Mouse (Mus musculus) lung, embryonic 16.5 days (tissue): ENCODE data around the gene 2610002M06Rik. TPM values are rescaled to one million over a fixed set of nuclear protein-coding genes. Genes with fewer than 3 reads are reported as not detected.

Source experiments
- ATAC-seq: fragments of 200-750 bp; cut with Nextera tagmentation; 2 replicates; pipeline ENCODE4 v1.8.0; 2017; ENCODE audit warnings: low read depth, mild to moderate bottlenecking, moderate library complexity
- H3K27ac ChIP-seq: fragments of 300-500 bp; sonication (generic); 2 replicates; pipeline ENCODE4 v1.5.1; 2014; ENCODE audit warnings: mild to moderate bottlenecking, control low read depth, low read length
- H3K27me3 ChIP-seq: fragments of 300-500 bp; sonication (generic); 2 replicates; pipeline ENCODE4 v1.6.1; 2014; ENCODE audit warnings: low read depth, low read length, mixed read lengths; ENCODE audit not compliant: control insufficient read depth, insufficient read depth
- H3K36me3 ChIP-seq: fragments of 300-500 bp; sonication (generic); 2 replicates; pipeline ENCODE4 v1.6.1; 2014; ENCODE audit warnings: low read length; ENCODE audit not compliant: control insufficient read depth, insufficient read depth
- H3K4me1 ChIP-seq: fragments of 300-500 bp; sonication (generic); replicated peaks from 2 replicates; pipeline ENCODE4 v1.6.1; 2014; ENCODE audit warnings: low read length, mixed read lengths; ENCODE audit not compliant: control insufficient read depth, insufficient read depth
- H3K4me2 ChIP-seq: fragments of 300-500 bp; sonication (generic); 2 replicates; pipeline ENCODE4 v1.6.1; 2014; ENCODE audit warnings: low read depth, low read length, control low read depth
- H3K4me3 ChIP-seq: fragments of 300-500 bp; sonication (generic); 2 replicates; pipeline ENCODE4 v1.5.1; 2014; ENCODE audit warnings: mild to moderate bottlenecking, low read length, control low read depth
- H3K9ac ChIP-seq: fragments of 300-500 bp; sonication (generic); 2 replicates; pipeline ENCODE4 v1.6.1; 2014; ENCODE audit warnings: low read length, control low read depth
- H3K9me3 ChIP-seq: fragments of 300-500 bp; sonication (generic); 2 replicates; pipeline ENCODE4 v1.6.1; 2016; ENCODE audit warnings: low read length; ENCODE audit not compliant: control insufficient read depth
- WGBS: fragments of 180-500 bp; shearing (Covaris S2); extraction: QIAGEN DNeasy Blood & Tissue Kit; methylation state at CpG from one replicate; pipeline ENCODE4 v1.1.7; 2014; 5-methylcytosine and 5-hydroxymethylcytosine counted together
- polyA plus RNA-seq: library from polyadenylated mRNA; unstranded; fragments of >200 nt; fragmentation: Nextera tagmentation; extraction: Ambion mirVana; gene quantifications from 2 replicates; pipeline ENCODE4 v1.2.1, GENCODE M21; 2015

2610002M06Rik gene
- polyA plus RNA-seq, result 13.3 TPM in 2 replicates

- Histone ChIP-seq H3K9ac (peak within 1 kb of the TSS; percentile 69), H3K9me3 (no peaks in the 10 kb centered on the region), H3K4me2 (peak within 1 kb of the TSS; percentile 57), H3K27me3 (no peaks in the 10 kb centered on the region), H3K36me3 (no peaks in the 10 kb centered on the region), H3K4me3 (peak within 1 kb of the TSS; percentile 65), H3K4me1 (no peaks in the 10 kb centered on the region), H3K27ac (peak within 1 kb of the TSS; percentile 33; the same call in 1 of the 2 replicates)
- ATAC-seq, result peak; percentile 99
- 14% methylated on average over 26 of the region's 28 CpGs for WGBS
Observed at GRCm38 (mm10) chrX:107816218-107816554, at the start of gene 2610002M06Rik. Gene 2610002M06Rik (minus strand): TSS chrX:107816334.

DNA sequence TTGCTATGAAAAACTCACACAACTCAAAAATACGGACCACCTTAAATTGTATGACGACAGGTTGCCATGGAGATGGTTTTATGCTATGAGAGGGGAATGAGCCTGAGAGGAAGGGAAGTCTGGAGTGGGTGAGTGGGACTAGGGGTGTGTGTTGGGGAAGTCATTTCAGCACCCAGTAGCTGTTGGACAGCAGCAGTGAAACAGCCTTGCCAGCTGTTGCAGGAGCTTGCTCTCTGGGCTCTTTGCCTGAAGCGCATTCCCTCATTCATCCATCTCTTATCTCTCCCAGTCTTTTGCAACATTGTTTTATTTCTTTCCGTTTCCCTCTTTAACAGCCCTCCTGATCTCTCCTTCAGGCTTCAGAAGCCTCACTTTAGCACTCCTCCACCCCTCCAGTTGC is 42.0 kb upstream of the 2610002M06Rik start:
- Histone ChIP-seq H3K9ac (no peak overlapping the region), H3K27me3 (no peaks in the 10 kb centered on the region), H3K4me2 (no peak overlapping the region), H3K4me1 (no peaks in the 10 kb centered on the region), H3K9me3 (no peaks in the 10 kb centered on the region), H3K36me3 (no peaks in the 10 kb centered on the region), H3K27ac (no peak overlapping the region), H3K4me3 (no peak overlapping the region)
- WGBS, result 23% methylated on average over 4 of the region's 4 CpGs
- no peak for ATAC-seq

- Histone ChIP-seq H3K27me3 (no peaks in the 10 kb centered on the region), H3K4me3 (peak overlapping the region; percentile 37; the same call in 1 of the 2 replicates), H3K9me3 (no peaks in the 10 kb centered on the region), H3K4me2 (peak overlapping the region; percentile 56), H3K27ac (no peak overlapping the region), H3K36me3 (no peaks in the 10 kb centered on the region), H3K4me1 (no peaks in the 10 kb centered on the region), H3K9ac (no peak overlapping the region)
- 84% methylated on average over 6 of the region's 6 CpGs for WGBS
- no peak for ATAC-seq
Observed at GRCm38 (mm10) chrX:107816726-107817125, 592 bp upstream of the 2610002M06Rik start.

GRCm38 (mm10) chrX:107815502-107816217 is 474 bp downstream of the 2610002M06Rik start:
- Histone ChIP-seq H3K27me3 (no peaks in the 10 kb centered on the region), H3K27ac (peak overlapping the region; percentile 33; the same call in 1 of the 2 replicates), H3K4me1 (no peaks in the 10 kb centered on the region), H3K9ac (peak overlapping the region; percentile 69), H3K36me3 (no peaks in the 10 kb centered on the region), H3K4me3 (peak overlapping the region; percentile 65), H3K4me2 (peak overlapping the region; percentile 57), H3K9me3 (no peaks in the 10 kb centered on the region)
- WGBS, result 19% methylated on average over 27 of the region's 32 CpGs
- peak; percentile 77 for ATAC-seq

DNA sequence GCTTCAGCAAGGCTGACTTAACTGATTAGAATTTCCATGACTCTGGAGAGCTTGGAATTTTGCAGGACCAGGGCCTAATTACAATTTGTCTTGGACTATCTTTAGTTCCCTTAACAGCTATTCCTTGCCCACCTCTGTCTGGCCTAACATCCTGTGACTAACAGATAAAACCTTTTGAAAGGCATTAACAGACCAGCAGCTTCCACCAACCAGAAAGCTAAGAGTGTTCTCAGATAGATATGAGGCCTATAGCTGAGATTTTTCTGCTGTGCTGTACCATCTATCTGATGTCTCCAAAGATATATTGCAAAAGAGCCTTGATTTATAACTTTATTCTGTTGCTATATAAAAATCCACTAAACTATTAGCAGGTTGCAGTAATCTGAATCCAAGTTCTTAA is 4.0 kb downstream of the 2610002M06Rik start:
- no peaks in the 10 kb centered on the region for H3K4me1 ChIP-seq
- H3K9ac ChIP-seq, result no peak overlapping the region
- no peaks in the 10 kb centered on the region for H3K27me3 ChIP-seq
- no peaks in the 10 kb centered on the region for H3K36me3 ChIP-seq
- no peak overlapping the region for H3K27ac ChIP-seq
- H3K9me3 ChIP-seq, result no peaks in the 10 kb centered on the region
- H3K4me2 ChIP-seq, result no peak overlapping the region
- ATAC-seq, result no peak
- H3K4me3 ChIP-seq, result no peak overlapping the region

DNA sequence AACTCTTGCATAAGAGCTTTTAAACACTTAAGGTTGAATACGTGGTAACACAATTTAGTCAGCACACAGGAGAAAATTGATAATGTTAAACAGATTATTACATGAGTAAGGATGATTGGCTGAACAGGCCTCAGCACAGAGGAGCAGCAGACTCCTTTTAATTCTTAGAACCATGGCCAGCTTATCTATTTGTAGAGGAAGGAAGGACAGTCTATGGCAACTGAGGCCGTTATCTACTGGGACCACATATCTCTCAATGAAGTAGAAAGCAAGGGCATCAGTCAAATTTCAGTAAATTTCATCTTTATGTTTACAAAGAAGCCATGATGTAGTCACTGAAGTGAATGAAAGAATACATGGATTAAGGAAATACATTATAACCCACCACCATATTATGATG is 19.2 kb downstream of the 2610002M06Rik start:
- Histone ChIP-seq H3K27ac (no peak overlapping the region), H3K27me3 (no peaks in the 10 kb centered on the region), H3K36me3 (no peaks in the 10 kb centered on the region), H3K4me1 (no peaks in the 10 kb centered on the region), H3K9ac (no peak overlapping the region), H3K4me3 (no peak overlapping the region), H3K4me2 (no peak overlapping the region), H3K9me3 (no peaks in the 10 kb centered on the region)
- WGBS, result 83% methylated on average over 2 of the region's 2 CpGs
- ATAC-seq, result no peak

- ATAC-seq, result no peak
- H3K9me3 ChIP-seq, result no peaks in the 10 kb centered on the region
- H3K4me1 ChIP-seq, result no peaks in the 10 kb centered on the region
- no peak overlapping the region for H3K4me2 ChIP-seq
- H3K9ac ChIP-seq, result no peak overlapping the region
- H3K36me3 ChIP-seq, result no peaks in the 10 kb centered on the region
- WGBS, result 60% methylated on average over 1 of the region's 1 CpGs
- H3K27ac ChIP-seq, result no peak overlapping the region
- H3K4me3 ChIP-seq, result no peak overlapping the region
- H3K27me3 ChIP-seq, result no peaks in the 10 kb centered on the region
Observed at GRCm38 (mm10) chrX:107795785-107796184, 20.3 kb downstream of the 2610002M06Rik start.

DNA sequence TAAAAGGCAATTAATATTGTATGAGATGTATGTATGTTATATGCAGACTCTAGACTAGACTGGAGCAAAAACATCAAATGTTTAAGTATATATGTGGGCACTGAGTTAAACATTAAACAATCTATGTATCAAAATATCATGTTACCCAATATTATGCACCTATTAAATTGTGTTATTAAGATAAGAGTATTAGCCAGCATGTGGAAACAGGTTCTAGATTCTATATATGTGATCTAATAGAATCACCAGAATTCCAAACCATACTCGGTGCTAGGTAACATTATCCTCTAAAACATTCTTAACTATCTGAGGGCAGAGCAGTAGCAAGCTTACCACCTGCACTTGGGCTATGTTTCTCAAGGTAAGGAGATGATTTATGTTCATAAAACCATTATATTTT is 23.8 kb downstream of the 2610002M06Rik start, which contains the start of gene Tent5d:
Tent5d (plus strand) TSS at position 301 of the 400 bp plus-strand sequence.
- ATAC-seq, result no peak
- Histone ChIP-seq H3K9me3 (no peaks in the 10 kb centered on the region), H3K9ac (no peak within 1 kb of the TSS), H3K27ac (no peak within 1 kb of the TSS), H3K4me1 (no peaks in the 10 kb centered on the region), H3K27me3 (no peaks in the 10 kb centered on the region), H3K36me3 (no peaks in the 10 kb centered on the region), H3K4me2 (no peak within 1 kb of the TSS), H3K4me3 (no peak within 1 kb of the TSS)
- WGBS, result 79% methylated on average over 1 of the region's 1 CpGs

DNA sequence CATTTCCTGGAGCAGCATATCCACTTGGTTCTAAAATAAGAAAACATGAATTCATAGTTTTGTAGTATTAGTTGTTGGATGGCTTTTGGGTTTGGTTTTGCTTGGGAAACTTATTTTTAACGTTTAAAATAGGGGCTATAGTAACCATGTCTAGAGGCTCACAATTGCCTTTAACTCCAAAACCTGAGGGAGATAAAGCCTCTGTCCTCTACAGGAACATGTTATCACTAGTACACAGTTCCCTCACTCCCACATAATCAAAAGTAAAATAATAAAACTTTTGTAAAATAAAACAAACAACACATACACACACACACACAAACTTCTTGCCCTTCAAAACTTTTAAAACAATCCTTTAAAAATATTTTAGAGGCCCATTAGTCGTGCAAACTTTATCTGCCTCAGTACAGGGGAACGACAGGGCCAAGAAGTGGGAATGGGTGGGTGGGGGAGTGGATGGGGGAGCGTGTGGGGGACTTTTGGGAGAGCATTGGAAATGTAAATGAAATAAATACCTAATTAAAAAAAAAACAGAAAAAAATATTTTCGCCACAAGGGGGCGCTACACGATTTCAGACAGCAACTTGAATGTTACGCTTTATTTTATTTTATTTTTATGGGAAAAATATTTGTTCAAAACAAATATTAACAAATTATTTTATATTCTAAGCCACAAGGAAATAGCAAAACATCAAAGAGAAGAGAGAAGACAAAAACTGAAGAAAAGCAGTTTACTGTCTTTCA is 25.2 kb downstream of the 2610002M06Rik start:
- Histone ChIP-seq H3K4me3 (no peak overlapping the region), H3K9me3 (no peaks in the 10 kb centered on the region), H3K9ac (no peak overlapping the region), H3K4me1 (no peaks in the 10 kb centered on the region), H3K27me3 (no peaks in the 10 kb centered on the region), H3K4me2 (no peak overlapping the region), H3K36me3 (no peaks in the 10 kb centered on the region), H3K27ac (no peak overlapping the region)
- no peak for ATAC-seq
- 23% methylated on average over 8 of the region's 8 CpGs for WGBS
